Mouse (Mus musculus) left cerebral cortex, adult 2 months (tissue): ENCODE results near the gene Scfd2. TPM values are rescaled to one million over a fixed set of nuclear protein-coding genes. Genes with fewer than 3 reads are reported as not detected.

Experiments
- DNase-seq, 2 experiments: peaks; one replicate each; pipeline ENCODE4 v3.0.0; 2021 to 2022; ENCODE audit warnings: low spot score in 2 of 2, mixed read lengths in 1 of 2; ENCODE audit errors: extremely low spot score in 1 of 2
- H3K27ac ChIP-seq: fragments of 200-600 bp; 2 replicates; pipeline ENCODE4 v1.8.1; 2022
- H3K4me3 ChIP-seq: fragments of 200-600 bp; 2 replicates; pipeline ENCODE4 v1.8.1; 2022
- CTCF ChIP-seq: fragments of 200-600 bp; IDR thresholded peaks from 2 replicates; pipeline ENCODE4 v1.8.1; 2022; ENCODE audit warnings: antibody characterized with exemption, mild to moderate bottlenecking, moderate library complexity
- intact Hi-C: fragments of 180-260 bp; cut with DNase I; formaldehyde crosslinking; loops from one replicate; pipeline ENCODE4 v1.15.1; 2025
- total RNA-seq, 2 experiments: library from RNA; stranded (reverse); gene quantifications; 2 replicates each; pipeline ENCODE4 v1.2.3; 2021

The Scfd2 gene
- total RNA-seq, 2 experiments from 2014 or later, result 28.4 to 30.5 TPM

DNA sequence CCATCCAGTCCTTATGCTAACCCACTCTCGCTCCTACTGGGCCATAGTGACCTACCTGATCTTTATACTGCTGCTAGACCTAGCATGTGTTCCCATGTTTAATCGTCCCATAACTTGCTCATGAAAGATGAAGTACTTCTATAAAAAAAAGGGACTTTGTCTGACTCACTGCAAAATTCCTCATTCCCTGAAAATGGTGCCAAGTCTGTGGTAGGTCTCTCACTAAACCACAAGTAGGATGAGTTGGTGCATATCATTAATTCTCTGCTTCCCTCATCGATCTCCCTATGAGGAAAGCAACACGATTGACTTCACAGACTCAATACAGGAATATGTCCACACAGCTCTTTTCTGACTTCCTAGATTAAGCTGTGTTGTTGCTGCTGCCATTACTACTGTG is 46.9 kb downstream of the Scfd2 start:
- no peak overlapping the region for H3K27ac ChIP-seq
- intact Hi-C loops, result no loop called here
- DNase-seq, result no peak
- no peak overlapping the region for H3K4me3 ChIP-seq
- TF ChIP-seq CTCF, result no peak

DNA sequence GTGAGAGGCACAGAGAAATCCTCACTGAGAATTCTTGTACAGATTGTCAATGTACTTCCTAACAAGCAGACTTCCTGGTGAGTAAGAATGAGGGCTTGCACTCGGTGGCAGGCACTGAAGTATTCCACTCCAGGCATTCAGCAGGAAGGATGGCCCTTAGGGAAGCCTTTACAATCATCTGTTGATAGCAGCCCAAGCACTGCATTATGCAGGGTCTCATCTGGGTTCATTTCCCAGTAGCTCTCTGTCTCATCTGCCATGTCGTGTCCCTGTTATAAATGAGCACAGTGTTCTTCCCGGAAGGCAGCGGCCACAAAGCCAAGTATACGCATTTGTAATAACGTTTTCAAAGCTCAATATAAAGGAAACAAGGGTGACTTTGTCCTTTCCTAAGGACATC is 48.9 kb downstream of the Scfd2 start:
- TF ChIP-seq CTCF, result no peak
- intact Hi-C loops, result no loop called here
- Histone ChIP-seq H3K4me3 (no peak overlapping the region), H3K27ac (no peak overlapping the region)
- DNase-seq, result no peak

DNA sequence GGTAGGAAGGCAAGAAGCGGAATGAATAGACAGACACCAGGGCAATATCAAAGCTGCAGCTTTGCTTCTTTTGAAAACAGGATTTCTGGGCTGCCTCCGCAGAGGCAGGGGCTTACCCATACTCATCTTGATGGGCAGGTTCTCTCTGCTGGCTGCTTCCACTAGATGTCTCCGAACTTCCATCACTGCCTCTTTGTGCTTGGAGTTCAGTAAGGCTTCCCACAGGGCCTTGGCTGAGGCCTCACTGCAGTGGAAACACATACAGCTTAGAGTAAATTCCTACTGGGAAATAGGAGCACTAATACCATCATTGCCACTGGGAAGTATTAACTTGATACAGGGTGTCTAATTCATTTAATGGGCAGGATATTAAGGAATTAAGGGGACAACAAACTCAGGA is 49.5 kb downstream of the Scfd2 start:
- Histone ChIP-seq H3K4me3 (no peak overlapping the region), H3K27ac (no peak overlapping the region)
- no peak for DNase-seq
- TF ChIP-seq CTCF, result no peak; the same call in 1 of the 2 replicates
- intact Hi-C loops, result no loop called here

DNA sequence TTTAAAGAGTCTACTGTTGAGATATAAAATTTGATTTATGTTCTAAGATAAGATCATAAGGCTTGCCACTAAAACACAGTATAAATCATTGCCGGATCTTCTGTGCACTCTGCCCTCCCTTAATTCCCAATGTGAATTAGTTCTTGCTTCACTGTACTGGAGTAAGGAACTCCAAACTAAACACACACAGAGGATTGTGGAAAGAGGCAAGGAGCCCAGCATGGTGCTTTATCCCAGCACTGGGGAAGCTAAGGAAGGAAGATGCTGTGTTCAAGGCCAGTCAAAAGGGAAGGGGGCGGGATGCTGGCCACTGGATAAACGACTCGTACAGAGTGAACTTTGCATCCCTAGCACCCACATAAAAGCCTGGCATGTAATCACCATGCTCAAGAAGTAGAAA is 51.1 kb downstream of the Scfd2 start:
- intact Hi-C loops, result no loop called here
- no peak for DNase-seq
- Histone ChIP-seq H3K27ac (no peak overlapping the region), H3K4me3 (no peak overlapping the region)
- no peak for TF ChIP-seq CTCF

DNA sequence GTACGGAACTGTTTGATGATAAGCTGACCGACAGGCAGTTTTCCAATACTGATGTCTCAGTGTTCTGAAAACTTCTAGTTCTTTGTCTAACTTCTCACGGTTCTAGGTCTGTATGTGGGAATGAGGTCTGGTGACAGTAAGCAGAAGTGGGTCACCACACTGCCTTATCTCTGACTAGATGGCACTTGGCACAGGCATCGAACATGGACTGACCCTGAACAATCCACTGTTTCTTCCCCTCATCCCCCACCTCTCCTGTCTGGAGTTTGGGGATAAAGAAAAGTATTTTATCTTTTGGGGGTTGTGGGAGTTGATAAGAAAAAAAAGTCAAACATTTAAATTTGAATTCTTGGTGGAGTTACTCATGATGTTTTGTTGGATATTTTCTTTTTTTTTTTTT is 51.6 kb downstream of the Scfd2 start:
- Histone ChIP-seq H3K4me3 (no peak overlapping the region), H3K27ac (no peak overlapping the region)
- intact Hi-C loops, result no loop called here
- no peak for TF ChIP-seq CTCF
- no peak for DNase-seq

DNA sequence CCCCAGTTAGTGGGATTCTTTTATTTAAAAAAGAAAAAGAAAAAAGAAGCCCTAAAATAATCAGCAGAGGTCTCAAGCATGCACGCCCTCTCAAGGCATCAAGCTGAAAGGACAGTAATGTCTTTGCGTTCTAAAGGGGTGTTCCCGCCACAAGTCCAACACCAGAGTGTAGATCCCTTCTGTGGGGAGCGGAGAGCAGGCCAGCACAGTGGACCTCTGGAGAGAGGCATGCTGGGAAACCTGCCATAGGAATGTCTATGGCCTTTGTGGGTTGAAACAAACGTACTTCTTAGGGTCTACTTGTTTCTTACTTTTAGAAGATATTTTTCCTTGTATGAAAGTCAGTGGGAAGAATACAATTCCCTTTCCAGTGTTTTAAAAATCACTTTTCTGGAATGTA is 52.4 kb downstream of the Scfd2 start:
- intact Hi-C loops, result no loop called here

DNA sequence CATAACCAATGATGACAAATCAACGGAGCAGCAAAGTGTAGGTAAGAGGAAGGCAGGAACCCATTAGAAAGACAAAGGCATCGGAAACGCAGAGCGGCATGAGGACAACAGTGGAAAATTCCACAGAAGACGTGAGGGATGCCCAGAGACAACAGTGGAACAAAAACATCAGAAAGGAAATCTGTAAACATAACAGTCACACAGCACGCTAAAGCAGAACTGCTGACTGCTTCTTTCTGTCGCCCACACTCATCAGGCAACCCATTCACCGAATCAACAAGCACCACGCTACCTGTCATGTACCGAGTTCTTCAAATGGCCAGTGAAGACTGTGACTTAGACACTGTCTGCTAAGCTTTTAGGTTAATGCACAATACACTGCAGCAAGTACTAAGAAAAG is 55.0 kb downstream of the Scfd2 start:
- no peak overlapping the region for H3K27ac ChIP-seq
- intact Hi-C loops, result no loop called here
- no peak overlapping the region for H3K4me3 ChIP-seq
- DNase-seq, result no peak
- TF ChIP-seq CTCF, result no peak

More for the DNA sequence above, 52.4 kb downstream of the Scfd2 start:
- Histone ChIP-seq H3K27ac (no peak overlapping the region), H3K4me3 (no peak overlapping the region)
- no peak for DNase-seq
- TF ChIP-seq CTCF, result no peak

DNA sequence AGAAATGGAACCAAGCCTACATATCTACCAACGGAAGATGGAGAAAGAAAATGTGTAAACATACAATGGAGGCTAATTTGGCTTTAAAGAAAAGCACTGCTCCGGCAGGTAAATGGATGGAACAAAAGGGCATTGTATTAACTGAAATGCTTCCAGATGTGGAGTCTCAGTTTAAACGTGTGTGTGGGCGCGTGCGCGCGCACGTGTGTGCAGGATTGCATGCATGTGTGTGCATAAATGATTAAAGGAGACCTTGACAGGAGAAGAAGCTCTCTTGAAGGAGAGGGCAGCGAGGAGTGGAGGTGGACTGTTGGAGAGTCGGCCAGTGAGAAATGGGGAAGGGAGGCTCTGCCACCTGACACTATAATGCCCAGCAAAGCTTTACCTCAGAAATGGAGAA is 58.4 kb downstream of the Scfd2 start:
- intact Hi-C loops, result no loop called here
- DNase-seq, result no peak
- Histone ChIP-seq H3K27ac (no peak overlapping the region), H3K4me3 (no peak overlapping the region)
- no peak for TF ChIP-seq CTCF

DNA sequence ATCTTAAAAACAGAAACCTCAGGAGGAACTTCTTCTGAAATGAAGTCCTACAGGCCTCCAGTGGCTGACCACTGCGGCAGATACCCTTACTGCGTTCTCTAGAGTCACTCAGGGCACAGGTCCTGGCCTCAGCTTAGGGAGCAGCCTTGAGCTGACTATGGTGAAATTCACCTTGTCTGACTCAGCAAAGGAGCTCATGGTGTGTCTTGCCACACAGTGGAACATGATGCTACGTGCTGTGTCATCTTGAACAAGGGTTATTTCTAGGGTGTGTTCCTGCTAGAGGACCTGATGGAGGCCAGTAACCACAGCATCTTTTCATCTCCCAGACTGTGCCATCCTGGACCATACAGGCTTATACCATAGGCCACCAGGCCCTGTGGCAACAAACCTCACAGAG is 60.7 kb downstream of the Scfd2 start:
- Histone ChIP-seq H3K27ac (no peak overlapping the region), H3K4me3 (no peak overlapping the region)
- DNase-seq, result no peak
- no peak for TF ChIP-seq CTCF
- intact Hi-C loops, result no loop called here

DNA sequence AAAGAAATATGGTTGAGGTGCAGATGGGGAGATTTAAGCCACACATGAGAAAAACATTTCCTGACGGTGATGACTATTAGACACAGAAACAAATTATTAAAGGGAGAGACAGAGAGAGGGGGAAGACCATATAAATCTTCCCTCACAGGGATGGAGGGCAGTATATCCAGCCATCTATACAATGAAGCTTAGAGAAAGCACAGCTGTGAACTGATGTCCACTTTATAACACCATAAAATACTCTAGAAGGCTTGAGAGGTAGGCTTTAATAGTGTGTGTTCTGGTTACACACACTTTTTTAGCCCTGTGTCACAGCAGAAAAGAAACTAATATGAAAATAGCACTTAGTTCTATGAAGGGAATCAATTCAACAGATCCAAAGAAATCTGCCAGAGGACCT is 61.9 kb downstream of the Scfd2 start:
- TF ChIP-seq CTCF, result no peak
- Histone ChIP-seq H3K27ac (no peak overlapping the region), H3K4me3 (no peak overlapping the region)
- intact Hi-C loops, result no loop called here
- DNase-seq, result no peak

DNA sequence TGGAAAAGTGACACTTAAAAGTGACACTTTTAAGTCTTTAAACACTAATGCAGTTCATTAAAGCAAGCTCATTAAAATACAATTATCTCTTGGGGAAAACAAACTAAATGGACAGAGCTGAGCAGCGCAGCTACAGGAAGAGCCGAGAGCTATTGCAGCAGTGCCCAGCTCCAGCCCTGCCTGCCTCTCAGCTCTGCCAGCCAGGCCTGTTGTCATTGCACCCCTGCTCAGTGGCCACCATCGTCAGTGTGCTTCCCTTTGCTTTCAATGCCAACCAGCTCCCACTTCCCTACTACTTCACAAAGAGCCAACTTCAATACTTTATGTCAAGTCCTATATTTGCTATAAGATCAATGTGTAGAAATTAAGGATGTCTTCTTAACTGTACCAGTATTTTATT is 63.8 kb downstream of the Scfd2 start:
- DNase-seq, result no peak
- intact Hi-C loops, result no loop called here
- Histone ChIP-seq H3K27ac (no peak overlapping the region), H3K4me3 (no peak overlapping the region)
- no peak for TF ChIP-seq CTCF

DNA sequence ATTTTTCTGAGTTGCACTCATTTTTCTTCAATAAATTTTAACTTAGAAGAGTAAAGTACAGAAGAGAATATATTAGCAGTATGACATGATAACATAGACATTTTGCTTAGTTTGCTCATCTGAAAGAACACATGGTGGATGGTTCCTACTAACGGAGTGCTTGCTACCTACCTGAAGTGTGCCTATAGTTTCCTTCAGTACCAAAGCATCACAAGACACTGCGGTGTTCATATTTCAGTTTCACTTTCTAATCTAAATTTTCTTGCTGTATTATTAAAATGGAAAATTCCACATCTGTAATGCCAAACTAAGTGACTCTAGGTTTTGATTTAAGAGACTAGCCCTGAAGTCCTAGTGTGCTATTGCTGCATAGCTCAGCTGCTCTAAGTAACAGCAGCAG is 74.8 kb downstream of the Scfd2 start:
- intact Hi-C loops, result no loop called here
- no peak overlapping the region for H3K27ac ChIP-seq
- no peak for TF ChIP-seq CTCF
- DNase-seq, result no peak
- H3K4me3 ChIP-seq, result no peak overlapping the region

DNA sequence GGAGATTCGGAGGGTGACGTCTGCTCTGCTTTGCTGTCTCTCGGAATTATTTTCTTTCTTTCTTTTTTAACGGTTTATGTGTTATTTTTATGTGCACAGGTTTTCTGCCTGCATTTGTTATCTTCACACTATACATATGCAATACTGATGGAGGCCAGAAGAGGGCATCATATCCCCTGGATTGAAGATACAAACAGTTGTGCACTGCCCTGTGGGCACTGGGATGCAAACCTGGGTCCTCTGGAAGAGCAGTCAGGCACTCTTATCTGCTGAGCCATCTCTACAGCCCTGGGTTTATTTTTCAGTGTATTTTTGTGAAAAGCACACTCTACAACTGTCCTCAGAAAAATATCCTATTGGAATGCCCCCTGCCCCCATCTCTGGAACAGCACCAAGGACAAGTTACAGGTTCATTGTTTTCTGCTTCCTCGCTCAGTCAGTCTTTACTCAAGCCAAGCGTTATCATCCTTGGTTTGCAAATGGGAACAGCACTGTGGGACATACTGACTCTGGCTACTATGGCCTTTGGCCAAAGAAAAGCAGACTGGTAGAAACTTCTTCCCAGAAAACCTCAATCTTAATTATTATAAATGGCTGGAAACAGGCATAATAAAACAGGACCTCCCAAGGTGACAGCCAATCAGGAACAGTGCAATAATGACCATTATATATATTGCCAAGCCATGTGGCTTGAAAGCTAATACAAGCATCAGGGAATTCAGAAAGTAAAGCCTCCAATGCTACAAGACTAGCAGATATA is 75.9 kb downstream of the Scfd2 start:
- H3K27ac ChIP-seq, result no peak overlapping the region
- H3K4me3 ChIP-seq, result no peak overlapping the region
- intact Hi-C loops, result no loop called here
- TF ChIP-seq CTCF, result peak; percentile 35
- DNase-seq, result no peak

DNA sequence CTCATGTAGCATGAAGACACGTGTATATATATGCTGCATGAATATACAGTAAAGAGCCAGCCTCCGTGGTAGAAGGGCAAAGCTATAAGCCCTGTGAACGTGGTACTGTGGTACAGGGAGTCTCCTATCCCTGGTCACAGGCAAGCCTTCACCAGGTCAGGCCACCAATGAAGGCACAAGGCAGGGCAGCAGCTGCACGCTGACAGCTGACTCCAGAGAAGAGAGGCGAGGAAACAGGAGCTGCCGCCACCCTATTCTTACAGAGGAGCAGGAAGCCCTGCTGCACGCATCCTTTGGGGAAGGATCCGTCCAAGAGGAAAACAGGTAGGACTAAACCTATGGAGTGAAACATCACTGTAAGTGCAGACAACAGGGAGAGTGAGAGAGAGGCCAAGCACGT is 76.5 kb downstream of the Scfd2 start:
- DNase-seq, result no peak
- Histone ChIP-seq H3K27ac (no peak overlapping the region), H3K4me3 (no peak overlapping the region)
- intact Hi-C loops, result no loop called here
- no peak for TF ChIP-seq CTCF
